In the genomic region with DNA sequence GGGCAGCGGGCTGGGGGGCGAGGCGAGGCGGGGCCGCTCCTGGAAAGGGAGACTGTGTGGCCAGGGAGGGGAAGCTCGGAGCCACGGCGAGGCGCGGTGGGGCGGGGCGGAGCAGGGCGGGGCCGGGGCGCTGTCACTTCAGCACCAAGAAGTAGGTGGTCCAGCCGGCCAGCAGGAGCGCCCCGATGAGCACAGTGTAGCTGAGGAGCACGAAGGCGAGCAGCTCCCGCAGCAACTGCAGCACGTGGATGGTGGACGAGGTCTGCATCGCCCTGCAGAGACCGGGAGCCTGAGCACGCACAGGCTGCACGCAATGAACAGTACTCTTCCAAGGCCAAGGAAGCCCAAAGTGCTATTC, we compare ENCODE assay signal across 8 mouse cellular contexts. TPM values are rescaled to one million over a fixed set of nuclear protein-coding genes. Genes with fewer than 3 reads are reported as not detected.
DNase-seq lines count a peak whose midpoint lies in the region; ATAC-seq and TF ChIP-seq lines count a peak whose summit lies in the region.

No protein-coding gene starts in this region.

- WGBS in heart, embryonic 13.5 days = 0% methylated on average over 17 of the region's 27 CpGs
- WGBS in forebrain, embryonic 15.5 days = under 1% methylated on average over 24 of the region's 27 CpGs
- WGBS in liver, embryonic 15.5 days (ENCODE audit: insufficient replicate concordance) = under 1% methylated on average over 27 of the region's 27 CpGs

- ATAC-seq in heart, embryonic 13.5 days (ENCODE audit: extremely low read depth, insufficient number of reproducible peaks, low FRiP score, low TSS enrichment) = peak; percentile 83
- ATAC-seq in G1E (ENCODE audit: extremely low read depth, insufficient number of reproducible peaks, low FRiP score, poor library complexity, severe bottlenecking) = peak; percentile 51; the same call in 1 of the 2 replicates
- peak; percentile 88 for ATAC-seq in forebrain, embryonic 15.5 days (replicated peaks)
- peak; percentile 94 for ATAC-seq in liver, embryonic 15.5 days (ENCODE audit: insufficient read depth)

- H3K27ac ChIP-seq in heart, embryonic 13.5 days (replicated peaks) = no peak overlapping the region
- H3K27ac ChIP-seq in forebrain, embryonic 15.5 days (replicated peaks) = peak overlapping the region; percentile 85
- peak overlapping the region; percentile 81 for H3K27ac ChIP-seq in liver, embryonic 15.5 days (replicated peaks)

- no peaks in the 10 kb centered on the region for H3K9me3 ChIP-seq in heart, embryonic 13.5 days
- no peaks in the 10 kb centered on the region for H3K9me3 ChIP-seq in G1E (replicated peaks)
- H3K9me3 ChIP-seq in forebrain, embryonic 15.5 days = no peaks in the 10 kb centered on the region
- H3K9me3 ChIP-seq in liver, embryonic 15.5 days (replicated peaks) = no peaks in the 10 kb centered on the region

- no peaks in the 10 kb centered on the region for H3K27me3 ChIP-seq in heart, embryonic 13.5 days (replicated peaks)
- no peaks in the 10 kb centered on the region for H3K27me3 ChIP-seq in G1E (ENCODE audit: insufficient read depth, low read length)
- no peaks in the 10 kb centered on the region for H3K27me3 ChIP-seq in forebrain, embryonic 15.5 days
- H3K27me3 ChIP-seq in liver, embryonic 15.5 days = no peaks in the 10 kb centered on the region

- peak overlapping the region; percentile 95 for H3K4me2 ChIP-seq in heart, embryonic 13.5 days
- peak overlapping the region; percentile 91 for H3K4me2 ChIP-seq in forebrain, embryonic 15.5 days (replicated peaks)
- peak overlapping the region; percentile 96 for H3K4me2 ChIP-seq in liver, embryonic 15.5 days

- DNase-seq in heart, postnatal 10 days = no peak
- DNase-seq in G1E (ENCODE audit: low spot score) = peak; percentile 91
- no peak for DNase-seq in right cerebral cortex, postnatal 10 days (ENCODE audit: low spot score in 2 of 2)
- DNase-seq in testis, postnatal 14 days (ENCODE audit: low spot score) = no peak
- DNase-seq in adrenal gland, postnatal 36 days = no peak

- TF ChIP-seq CTCF in G1E (IDR thresholded peaks at IDR 0.05; ENCODE audit: low read depth, low read length) = no peak

- intact Hi-C loops in heart, postnatal 10 days (cut with DNase I) = no loop called here

- peak overlapping the region; percentile 84 for H3K4me3 ChIP-seq in heart, embryonic 13.5 days
- H3K4me3 ChIP-seq in G1E (ENCODE audit: low read depth, low read length) = peak overlapping the region; percentile 88
- H3K4me3 ChIP-seq in forebrain, embryonic 15.5 days = peak overlapping the region; percentile 81
- H3K4me3 ChIP-seq in liver, embryonic 15.5 days (replicated peaks) = peak overlapping the region; percentile 85

- H3K36me3 ChIP-seq in heart, embryonic 13.5 days = peaks cover 31% of the 10 kb centered on the region
- H3K36me3 ChIP-seq in G1E (replicated peaks) = peaks cover 83% of the 10 kb centered on the region
- peaks cover 17% of the 10 kb centered on the region for H3K36me3 ChIP-seq in forebrain, embryonic 15.5 days
- H3K36me3 ChIP-seq in liver, embryonic 15.5 days (replicated peaks) = peaks cover 33% of the 10 kb centered on the region

- H3K4me1 ChIP-seq in heart, embryonic 13.5 days = peaks cover 22% of the 10 kb centered on the region
- peaks cover 29% of the 10 kb centered on the region for H3K4me1 ChIP-seq in G1E (ENCODE audit: insufficient read depth, low read depth, low read length)
- peaks cover 28% of the 10 kb centered on the region for H3K4me1 ChIP-seq in forebrain, embryonic 15.5 days
- H3K4me1 ChIP-seq in liver, embryonic 15.5 days (replicated peaks) = peaks cover 35% of the 10 kb centered on the region

- H3K9ac ChIP-seq in heart, embryonic 13.5 days = 0 out of 2 replicates have a peak overlapping the region, but pooled peaks have one; percentile 30
- H3K9ac ChIP-seq in forebrain, embryonic 15.5 days (replicated peaks) = peak overlapping the region; percentile 57
- peak overlapping the region; percentile 71 for H3K9ac ChIP-seq in liver, embryonic 15.5 days

RNA-seq across cellular contexts. Expression of a gene that starts 0.4 kb away (rescaled TPM):
- polyA plus RNA-seq in heart, embryonic 13.5 days (2015; fragmentation: Nextera tagmentation; extraction: Ambion mirVana) = 89.2 and 97.1 TPM in 2 replicates
- total RNA-seq in heart, postnatal 10 days (2021) = 10 to 100 TPM; 54.5 to 59.1 TPM
- total RNA-seq in G1E (2014; fragmentation: Nextera tagmentation) (26.0 and 29.6 TPM in 2 replicates), G1E (2017) (47.6 and 51.3 TPM in 2 replicates)
- 4.0 and 6.3 TPM in 2 replicates for polyA plus RNA-seq in G1E (2012)
- polyA plus RNA-seq in forebrain, embryonic 15.5 days (2015; fragmentation: Nextera tagmentation; extraction: Ambion mirVana) = 113 and 119 TPM in 2 replicates
- polyA plus RNA-seq in liver, embryonic 15.5 days (2015; fragmentation: Nextera tagmentation; extraction: Ambion mirVana) = 51.6 and 54.9 TPM in 2 replicates
- 10 to 100 TPM; 75.7 to 76.8 TPM for total RNA-seq in adrenal gland, postnatal 36 days (2021)

RNA-seq across cellular contexts. Expression of a gene that starts 0.9 kb away (rescaled TPM):
- 0.43 TPM in 1 of 2 replicates, not detected in the other for polyA plus RNA-seq in heart, embryonic 13.5 days (2015; fragmentation: Nextera tagmentation; extraction: Ambion mirVana)
- not detected for total RNA-seq in heart, postnatal 10 days (2021)
- not detected in 2 replicates for total RNA-seq in G1E (2014; fragmentation: Nextera tagmentation)
- 0.17 and 0.71 TPM in 2 replicates for total RNA-seq in G1E (2017)
- 0.20 and 0.50 TPM in 2 replicates for polyA plus RNA-seq in G1E (2012)
- polyA plus RNA-seq in forebrain, embryonic 15.5 days (2015; fragmentation: Nextera tagmentation; extraction: Ambion mirVana) = 3.8 and 4.0 TPM in 2 replicates
- polyA plus RNA-seq in liver, embryonic 15.5 days (2015; fragmentation: Nextera tagmentation; extraction: Ambion mirVana) = 0.09 TPM in 1 of 2 replicates, not detected in the other
- 1 to 10 TPM; 7.7 to 9.4 TPM for total RNA-seq in adrenal gland, postnatal 36 days (2021)

RNA-seq across cellular contexts. Expression of a gene that starts 14.1 kb away (rescaled TPM):
- polyA plus RNA-seq in heart, embryonic 13.5 days (2015; fragmentation: Nextera tagmentation; extraction: Ambion mirVana) = 0.20 and 0.35 TPM in 2 replicates
- total RNA-seq in heart, postnatal 10 days (2021) = not detected
- total RNA-seq in G1E (2014; fragmentation: Nextera tagmentation) (not detected in 2 replicates), G1E (2017) (0.11 and 0.29 TPM in 2 replicates)
- polyA plus RNA-seq in G1E (2012) = not detected in 2 replicates
- polyA plus RNA-seq in forebrain, embryonic 15.5 days (2015; fragmentation: Nextera tagmentation; extraction: Ambion mirVana) = 0.87 and 1.7 TPM in 2 replicates
- polyA plus RNA-seq in liver, embryonic 15.5 days (2015; fragmentation: Nextera tagmentation; extraction: Ambion mirVana) = not detected in 2 replicates
- total RNA-seq in adrenal gland, postnatal 36 days (2021) = under 1 TPM; 0.26 to 0.36 TPM

RNA-seq across cellular contexts. Expression of a gene that starts 35.1 kb away (rescaled TPM):
- polyA plus RNA-seq in heart, embryonic 13.5 days (2015; fragmentation: Nextera tagmentation; extraction: Ambion mirVana) = not detected in 2 replicates
- not detected for total RNA-seq in heart, postnatal 10 days (2021)
- not detected in 2 replicates for total RNA-seq in G1E (2014; fragmentation: Nextera tagmentation)
- total RNA-seq in G1E (2017) = not detected in 2 replicates
- not detected in 2 replicates for polyA plus RNA-seq in G1E (2012)
- not detected in 2 replicates for polyA plus RNA-seq in forebrain, embryonic 15.5 days (2015; fragmentation: Nextera tagmentation; extraction: Ambion mirVana)
- 0.12 TPM in 1 of 2 replicates, not detected in the other for polyA plus RNA-seq in liver, embryonic 15.5 days (2015; fragmentation: Nextera tagmentation; extraction: Ambion mirVana)
- not detected for total RNA-seq in adrenal gland, postnatal 36 days (2021)

RNA-seq across cellular contexts. Expression of a gene that starts 35.3 kb away (rescaled TPM):
- polyA plus RNA-seq in heart, embryonic 13.5 days (2015; fragmentation: Nextera tagmentation; extraction: Ambion mirVana) = not detected in 2 replicates
- total RNA-seq in heart, postnatal 10 days (2021) = not detected
- total RNA-seq in G1E (2014; fragmentation: Nextera tagmentation) (not detected in 2 replicates), G1E (2017) (not detected in 2 replicates)
- polyA plus RNA-seq in G1E (2012) = not detected in 2 replicates
- polyA plus RNA-seq in forebrain, embryonic 15.5 days (2015; fragmentation: Nextera tagmentation; extraction: Ambion mirVana) = 0.36 and 0.83 TPM in 2 replicates
- not detected in 2 replicates for polyA plus RNA-seq in liver, embryonic 15.5 days (2015; fragmentation: Nextera tagmentation; extraction: Ambion mirVana)
- total RNA-seq in adrenal gland, postnatal 36 days (2021) = not detected
